Mouse (Mus musculus): ENCODE measurements around the gene Prkg2.
A peak's percentile ranks its signal among the peaks of the same experiment; 100 is the strongest.

The Prkg2 gene

DNA sequence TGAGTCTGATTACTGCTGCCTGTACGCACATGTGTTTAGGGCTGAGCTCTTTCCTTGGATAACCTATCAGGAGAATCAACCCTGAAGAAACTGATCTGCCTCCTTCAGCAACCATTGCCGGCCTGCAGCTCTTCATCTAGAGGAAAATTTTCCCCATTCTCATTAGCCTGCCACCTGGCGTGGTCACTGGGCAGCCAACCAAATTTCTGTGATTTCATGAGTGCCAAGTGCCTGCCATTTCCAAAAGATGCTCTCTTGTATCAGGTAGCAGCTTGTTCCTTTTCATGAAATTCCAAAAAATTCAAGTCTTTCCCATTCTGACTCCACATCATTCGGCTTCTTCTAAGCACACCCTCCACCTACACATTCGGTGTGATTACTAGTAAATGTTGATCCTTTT lies 136.2 kb downstream of the Prkg2 start:
- no peak for DNase-seq (ENCODE audit: low spot score)

DNA sequence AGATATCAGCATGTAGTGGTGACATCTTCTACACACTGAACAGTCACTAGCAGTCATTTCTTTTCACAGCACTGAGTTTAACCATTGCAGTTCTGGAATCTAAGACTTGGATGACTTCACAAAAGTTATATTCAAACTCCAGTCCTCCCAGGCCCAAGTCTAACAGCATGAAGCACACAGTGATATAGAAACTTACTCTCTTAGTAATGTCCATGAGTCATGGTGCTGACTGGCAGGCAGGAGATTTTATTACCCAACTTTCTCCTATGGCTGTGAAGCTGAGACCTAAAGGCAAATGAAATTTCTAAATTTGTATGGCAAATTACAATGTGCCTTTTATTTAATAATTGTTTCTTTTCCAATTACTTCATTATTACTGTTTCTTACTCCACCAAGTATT lies 139.2 kb downstream of the Prkg2 start:
- DNase-seq (ENCODE audit: low spot score), result no peak

DNA sequence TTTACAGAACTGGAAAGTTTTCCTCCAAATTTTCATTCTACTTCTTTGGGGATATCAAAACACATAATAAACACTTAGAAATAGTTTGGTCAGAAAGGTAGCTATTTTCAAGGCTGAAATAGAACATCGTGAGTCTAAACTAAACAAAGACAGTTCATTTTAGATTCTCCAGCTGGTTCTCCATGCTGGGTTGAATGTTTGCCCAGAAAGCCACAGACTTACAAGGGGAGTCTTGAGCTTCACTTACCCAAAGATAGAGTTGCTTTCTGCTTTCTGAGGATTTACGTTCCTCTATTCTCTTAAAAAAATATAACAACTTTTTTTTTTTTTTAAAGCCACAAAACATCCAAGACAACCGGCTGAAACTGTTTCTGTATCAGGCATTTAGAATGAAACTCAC lies 142.9 kb downstream of the Prkg2 start:
- DNase-seq (ENCODE audit: low spot score), result peak; percentile 4

DNA sequence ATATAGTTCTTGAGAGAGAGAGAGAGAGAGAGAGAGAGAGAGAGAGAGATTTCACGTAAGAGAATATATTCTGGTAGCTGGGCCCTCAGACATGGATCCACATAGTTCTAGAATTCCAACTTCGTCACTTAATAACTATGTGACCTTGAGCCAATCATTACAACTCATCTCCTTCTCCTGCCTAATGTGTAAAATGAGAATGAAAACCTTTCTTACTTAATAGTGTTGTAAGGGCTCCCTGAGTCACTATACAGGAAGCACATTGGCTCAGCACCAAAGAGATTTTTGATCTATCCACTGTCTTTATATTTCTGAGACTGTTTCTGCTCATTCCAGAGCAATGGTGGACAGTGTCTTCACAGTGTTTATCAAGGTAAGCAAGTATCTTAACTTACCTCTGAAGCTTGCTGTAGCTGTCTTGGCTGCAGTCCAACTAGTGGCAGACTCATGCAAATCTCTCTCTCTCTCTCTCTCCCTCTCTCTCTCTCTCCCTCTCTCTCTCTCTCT lies 146.6 kb downstream of the Prkg2 start:
- DNase-seq (ENCODE audit: low spot score), result no peak

GRCm38 (mm10) chr5:98882096-98882495 lies 155.1 kb downstream of the Prkg2 start:
- DNase-seq (ENCODE audit: low spot score), result no peak
